In the genomic region with DNA sequence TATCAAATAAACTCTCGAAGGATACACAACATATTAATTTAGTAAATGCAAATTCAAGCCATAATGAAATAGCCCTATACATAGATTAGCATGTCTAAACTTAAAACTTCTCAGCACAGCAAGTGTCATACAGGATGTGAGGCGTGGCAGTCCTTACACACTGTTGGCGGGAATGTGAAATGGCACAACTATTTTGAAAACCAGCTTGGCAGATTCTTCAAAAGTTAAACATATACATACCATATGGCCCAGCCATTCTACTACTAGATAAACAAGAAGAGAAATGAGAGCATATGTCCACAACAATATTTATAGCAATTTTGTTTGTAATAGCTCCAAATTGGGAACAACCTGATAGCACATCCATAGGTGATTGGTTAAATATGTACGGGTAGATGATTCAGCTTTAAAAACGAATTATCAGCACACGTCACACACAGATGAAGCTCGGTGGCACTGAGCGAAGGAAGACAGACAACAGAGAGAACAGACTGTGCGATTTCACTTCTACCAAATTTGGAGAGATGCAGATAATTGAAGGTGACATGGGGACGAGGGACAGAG, we compare ENCODE assay signal across 30 mouse cellular contexts. TPM values are rescaled to one million over a fixed set of nuclear protein-coding genes. Genes with fewer than 3 reads are reported as not detected.
DNase-seq lines count a peak whose midpoint lies in the region; ATAC-seq lines count a peak whose summit lies in the region.
"Had no signal": no experiment of that assay in that cellular context is flagged by ENCODE, and none has a peak within 500 bp of the region (broad histone marks: within the 10 kb centered on the region; RNA-seq: fewer than 3 reads in every experiment).

No protein-coding gene starts in this region.

- H3K9me3 ChIP-seq in heart, embryonic 12.5 days (replicated peaks): no peaks in the 10 kb centered on the region
- H3K9me3 ChIP-seq in intestine, embryonic 16.5 days (ENCODE audit: control insufficient read depth, low read length): no peaks in the 10 kb centered on the region
- H3K9me3 ChIP-seq: embryonic facial prominence, embryonic 10.5 days; embryonic facial prominence, embryonic 13.5 days; forebrain, embryonic 13.5 days; heart, embryonic 15.5 days; hindbrain, embryonic 10.5 days; hindbrain, embryonic 13.5 days; intestine, embryonic 15.5 days had no signal

- H3K27me3 ChIP-seq in heart, embryonic 12.5 days (replicated peaks): no peaks in the 10 kb centered on the region
- no peaks in the 10 kb centered on the region for H3K27me3 ChIP-seq in intestine, embryonic 16.5 days (replicated peaks; ENCODE audit: control insufficient read depth, insufficient read depth, low read length)
- H3K27me3 ChIP-seq: embryonic facial prominence, embryonic 13.5 days; forebrain, embryonic 13.5 days; heart, embryonic 15.5 days; hindbrain, embryonic 13.5 days; intestine, embryonic 15.5 days had no signal

- DNase-seq in heart, adult 11 months: peak; percentile 61
- peak; percentile 16 for DNase-seq in brain, adult 2 months (ENCODE audit: low read depth, low spot score)
- peak; percentile 19 for DNase-seq in telencephalon, adult 2 months (ENCODE audit: low read depth, low spot score)
- DNase-seq: adrenal gland, postnatal 10 days; adrenal gland, postnatal 36 days; cerebellum, adult 11-12 months; cerebellum, adult 8-10 months; cerebellum, postnatal 10 days; cerebellum, postnatal 36 days; embryo, embryonic 11 days; gastrocnemius, postnatal 10 days; gastrocnemius, postnatal 36 days; heart, postnatal 10 days; heart, postnatal 36 days had no signal

- H3K36me3 ChIP-seq in heart, embryonic 12.5 days: no peaks in the 10 kb centered on the region
- H3K36me3 ChIP-seq in intestine, embryonic 16.5 days (ENCODE audit: control insufficient read depth, insufficient read depth, low read length): no peaks in the 10 kb centered on the region
- H3K36me3 ChIP-seq: embryonic facial prominence, embryonic 10.5 days; embryonic facial prominence, embryonic 13.5 days; heart, embryonic 15.5 days; hindbrain, embryonic 10.5 days; hindbrain, embryonic 13.5 days; intestine, embryonic 15.5 days had no signal

- no peak overlapping the region for H3K9ac ChIP-seq in heart, embryonic 12.5 days
- H3K9ac ChIP-seq in intestine, embryonic 16.5 days (ENCODE audit: low read depth, low read length): no peak overlapping the region
- H3K9ac ChIP-seq: embryonic facial prominence, embryonic 13.5 days; forebrain, embryonic 13.5 days; heart, embryonic 15.5 days; hindbrain, embryonic 13.5 days; intestine, embryonic 15.5 days had no signal

- H3K4me1 ChIP-seq in heart, embryonic 12.5 days (replicated peaks): 0 out of 2 replicates have a peak, but pooled peaks cover 3% of the 10 kb centered on the region
- no peaks in the 10 kb centered on the region for H3K4me1 ChIP-seq in intestine, embryonic 16.5 days (ENCODE audit: control insufficient read depth, insufficient read depth, low read length)
- H3K4me1 ChIP-seq: forebrain, embryonic 13.5 days; heart, embryonic 15.5 days; hindbrain, embryonic 10.5 days; intestine, embryonic 15.5 days had no signal

- ATAC-seq in heart, embryonic 12.5 days (ENCODE audit: insufficient number of reproducible peaks, low FRiP score): no peak
- ATAC-seq in monocyte, adult 5-6 weeks (replicated peaks; ENCODE audit: insufficient number of reproducible peaks, low FRiP score, low TSS enrichment, poor library complexity, severe bottlenecking): no peak
- no peak for ATAC-seq in intestine, embryonic 16.5 days
- ATAC-seq: CD4-positive, CD25-positive, alpha-beta regulatory T cell, adult 4 months; forebrain, embryonic 13.5 days; hindbrain, embryonic 16.5 days; intestine, embryonic 15.5 days; Patski had no signal

- H3K4me3 ChIP-seq in heart, embryonic 12.5 days: no peak overlapping the region
- H3K4me3 ChIP-seq in intestine, embryonic 16.5 days (ENCODE audit: low read length): no peak overlapping the region
- H3K4me3 ChIP-seq: embryonic facial prominence, embryonic 10.5 days; embryonic facial prominence, embryonic 13.5 days; erythroblast, embryonic 14.5 days; forebrain, embryonic 13.5 days; heart, embryonic 15.5 days; hindbrain, embryonic 10.5 days; hindbrain, embryonic 13.5 days; intestine, embryonic 15.5 days had no signal

- 69% methylated on average over 10 of the region's 10 CpGs for WGBS in heart, embryonic 12.5 days
- 80% methylated on average over 10 of the region's 10 CpGs for WGBS in intestine, embryonic 16.5 days

- H3K4me2 ChIP-seq in heart, embryonic 12.5 days: no peak overlapping the region
- H3K4me2 ChIP-seq in intestine, embryonic 16.5 days (ENCODE audit: low read depth, low read length): no peak overlapping the region
- H3K4me2 ChIP-seq: embryonic facial prominence, embryonic 13.5 days; forebrain, embryonic 13.5 days; heart, embryonic 11.5 days; heart, embryonic 15.5 days; hindbrain, embryonic 13.5 days; intestine, embryonic 15.5 days had no signal

- H3K27ac ChIP-seq in heart, embryonic 12.5 days (ENCODE audit: poor library complexity, severe bottlenecking): no peak overlapping the region
- no peak overlapping the region for H3K27ac ChIP-seq in intestine, embryonic 16.5 days (ENCODE audit: low read length)
- H3K27ac ChIP-seq: embryonic facial prominence, embryonic 10.5 days; embryonic facial prominence, embryonic 13.5 days; forebrain, embryonic 13.5 days; heart, embryonic 15.5 days; hindbrain, embryonic 10.5 days; hindbrain, embryonic 13.5 days; intestine, embryonic 15.5 days had no signal

RNA-seq across cellular contexts. Expression of gene Aff3, which starts 18.5 kb away (rescaled TPM):
- 5.3 and 5.7 TPM in 2 replicates for polyA plus RNA-seq in heart, embryonic 12.5 days (2016; fragmentation: Nextera tagmentation; extraction: Ambion mirVana)
- total RNA-seq in monocyte, adult 5-6 weeks (2017): 14.5 to 27.7 TPM (median 22.8 TPM) in 3 replicates
- 2.1 TPM in 2 replicates for polyA plus RNA-seq in intestine, embryonic 16.5 days (2015; fragmentation: Nextera tagmentation; extraction: Ambion mirVana)
- polyA plus RNA-seq: C2C12 had no signal
